Mouse (Mus musculus): ENCODE data around the gene Naxd. TPM values are rescaled to one million over a fixed set of nuclear protein-coding genes. Genes with fewer than 3 reads are reported as not detected.

The Naxd gene
- polyA plus RNA-seq, 1 experiment from 2014 or later, result 95.1 TPM

DNA sequence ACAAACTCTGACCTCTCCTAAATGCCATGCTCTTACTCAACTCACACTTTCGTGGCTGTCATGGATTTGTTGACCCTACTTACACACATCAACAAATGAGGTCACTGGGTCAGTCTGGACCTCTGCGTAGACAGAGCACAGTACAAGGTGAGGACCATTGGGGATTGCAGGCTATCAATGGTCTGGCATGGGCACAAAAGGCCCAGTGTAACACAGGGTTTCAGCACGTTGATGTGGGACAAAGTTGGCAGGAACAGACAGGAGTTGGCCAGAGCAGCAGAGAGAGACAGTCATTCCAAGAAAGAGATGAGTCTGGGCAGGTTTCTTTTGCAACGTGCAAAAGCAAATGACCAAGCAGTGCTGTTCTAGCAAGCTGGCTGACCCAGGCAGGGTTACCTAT, 33.5 kb downstream of the Naxd start:
- Histone ChIP-seq H3K4me3 (ENCODE audit: low read depth, low read length) (no peak overlapping the region), H3K27ac (replicated peaks; ENCODE audit: low read depth, low read length) (no peak overlapping the region), H3K36me3 (ENCODE audit: control insufficient read depth, insufficient read depth, low read length) (peaks cover 38% of the 10 kb centered on the region), H3K4me2 (ENCODE audit: low read depth, low read length) (no peak overlapping the region), H3K27me3 (replicated peaks; ENCODE audit: control insufficient read depth, insufficient read depth, low read length) (no peaks in the 10 kb centered on the region), H3K4me1 (ENCODE audit: control insufficient read depth, insufficient read depth, low read length) (no peaks in the 10 kb centered on the region), H3K9me3 (ENCODE audit: control insufficient read depth, low read length) (no peaks in the 10 kb centered on the region), H3K9ac (ENCODE audit: low read depth, low read length) (no peak overlapping the region)
- DNase-seq (ENCODE audit: low spot score) (no peak), ATAC-seq (ENCODE audit: low read depth) (no peak)
- 71% methylated on average over 4 of the region's 4 CpGs for WGBS

DNA sequence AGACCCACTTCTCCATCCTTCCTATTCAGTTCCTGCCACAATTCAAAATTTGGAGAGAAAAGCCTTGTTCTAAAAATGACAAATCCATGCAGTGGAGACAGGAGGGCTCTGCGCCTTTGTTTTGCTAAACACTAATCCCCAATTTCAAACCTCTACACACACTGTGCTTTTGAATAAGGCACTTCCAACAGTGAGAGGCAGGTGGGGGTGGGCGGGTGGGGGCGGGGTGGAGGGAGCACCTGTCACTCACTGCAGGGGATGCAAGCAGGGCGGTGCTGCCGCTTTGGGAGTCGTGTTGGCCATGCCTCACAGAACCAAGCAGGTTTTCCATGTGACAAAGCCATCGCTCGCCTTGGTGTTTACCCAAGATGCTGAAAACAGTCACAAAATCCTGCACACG, 37.2 kb downstream of the Naxd start:
- no peak for DNase-seq (ENCODE audit: low spot score)
- Histone ChIP-seq H3K27ac (replicated peaks; ENCODE audit: low read depth, low read length) (no peak overlapping the region), H3K9ac (ENCODE audit: low read depth, low read length) (no peak overlapping the region), H3K4me2 (ENCODE audit: low read depth, low read length) (no peak overlapping the region), H3K4me1 (ENCODE audit: control insufficient read depth, insufficient read depth, low read length) (no peaks in the 10 kb centered on the region), H3K4me3 (ENCODE audit: low read depth, low read length) (no peak overlapping the region), H3K36me3 (ENCODE audit: control insufficient read depth, insufficient read depth, low read length) (peaks cover 42% of the 10 kb centered on the region), H3K9me3 (ENCODE audit: control insufficient read depth, low read length) (no peaks in the 10 kb centered on the region), H3K27me3 (replicated peaks; ENCODE audit: control insufficient read depth, insufficient read depth, low read length) (no peaks in the 10 kb centered on the region)
- no peak for ATAC-seq (ENCODE audit: low read depth)
- 36% methylated on average over 9 of the region's 9 CpGs for WGBS

DNA sequence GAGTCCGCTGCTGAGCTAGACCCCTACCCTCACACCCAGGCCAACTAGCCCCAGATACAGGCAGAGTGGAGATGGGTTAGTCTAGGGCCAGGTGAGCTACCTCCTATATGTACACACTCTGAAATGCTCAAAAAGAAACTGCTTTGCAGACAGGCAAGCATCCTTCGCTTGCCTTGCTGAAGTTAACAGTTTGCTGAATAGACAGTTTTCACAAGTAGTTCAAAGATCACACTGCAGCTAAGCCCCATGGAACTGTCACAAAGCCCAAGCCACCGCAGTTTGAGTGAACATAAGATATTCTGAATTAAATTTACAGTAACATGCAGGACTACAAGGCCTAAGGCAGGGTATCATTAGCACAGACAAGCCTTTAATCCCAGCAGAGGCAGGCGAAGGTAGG, 41.7 kb downstream of the Naxd start:
- ATAC-seq (ENCODE audit: low read depth) (no peak), DNase-seq (ENCODE audit: low spot score) (no peak)
- Histone ChIP-seq H3K4me3 (ENCODE audit: low read depth, low read length) (no peak overlapping the region), H3K4me1 (ENCODE audit: control insufficient read depth, insufficient read depth, low read length) (no peaks in the 10 kb centered on the region), H3K27ac (replicated peaks; ENCODE audit: low read depth, low read length) (no peak overlapping the region), H3K9me3 (ENCODE audit: control insufficient read depth, low read length) (no peaks in the 10 kb centered on the region), H3K9ac (ENCODE audit: low read depth, low read length) (no peak overlapping the region), H3K36me3 (ENCODE audit: control insufficient read depth, insufficient read depth, low read length) (peaks cover 63% of the 10 kb centered on the region), H3K27me3 (replicated peaks; ENCODE audit: control insufficient read depth, insufficient read depth, low read length) (no peaks in the 10 kb centered on the region), H3K4me2 (ENCODE audit: low read depth, low read length) (no peak overlapping the region)
- WGBS, result 92% methylated on average over 4 of the region's 4 CpGs

DNA sequence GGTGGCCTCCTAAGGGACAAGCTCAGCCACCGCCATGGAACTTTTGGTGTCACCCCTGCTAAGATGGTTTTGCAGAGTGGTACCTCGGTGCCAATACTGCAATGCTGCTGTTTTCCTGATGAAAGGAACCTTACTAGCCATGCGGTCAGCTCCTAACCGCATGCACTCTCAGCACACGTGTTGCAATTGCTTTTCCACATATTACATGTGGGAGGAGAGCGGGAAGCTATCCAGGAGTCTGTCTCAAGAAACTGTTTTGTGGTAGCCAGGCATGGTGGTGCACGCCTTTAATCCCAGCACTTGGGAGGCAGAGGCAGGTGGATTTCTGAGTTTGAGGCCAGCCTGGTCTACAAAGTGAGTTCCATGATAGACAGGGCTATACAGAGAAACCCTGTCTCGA, 42.9 kb downstream of the Naxd start:
- no peak overlapping the region for H3K27ac ChIP-seq (replicated peaks; ENCODE audit: low read depth, low read length)
- H3K9ac ChIP-seq (ENCODE audit: low read depth, low read length), result no peak overlapping the region
- H3K9me3 ChIP-seq (ENCODE audit: control insufficient read depth, low read length), result no peaks in the 10 kb centered on the region
- no peaks in the 10 kb centered on the region for H3K27me3 ChIP-seq (replicated peaks; ENCODE audit: control insufficient read depth, insufficient read depth, low read length)
- ATAC-seq (ENCODE audit: low read depth) (no peak), DNase-seq (ENCODE audit: low spot score) (no peak)
- H3K4me3 ChIP-seq (ENCODE audit: low read depth, low read length), result no peak overlapping the region
- WGBS, result 91% methylated on average over 8 of the region's 8 CpGs
- no peak overlapping the region for H3K4me2 ChIP-seq (ENCODE audit: low read depth, low read length)
- H3K36me3 ChIP-seq (ENCODE audit: control insufficient read depth, insufficient read depth, low read length), result peaks cover 55% of the 10 kb centered on the region
- H3K4me1 ChIP-seq (ENCODE audit: control insufficient read depth, insufficient read depth, low read length), result no peaks in the 10 kb centered on the region

DNA sequence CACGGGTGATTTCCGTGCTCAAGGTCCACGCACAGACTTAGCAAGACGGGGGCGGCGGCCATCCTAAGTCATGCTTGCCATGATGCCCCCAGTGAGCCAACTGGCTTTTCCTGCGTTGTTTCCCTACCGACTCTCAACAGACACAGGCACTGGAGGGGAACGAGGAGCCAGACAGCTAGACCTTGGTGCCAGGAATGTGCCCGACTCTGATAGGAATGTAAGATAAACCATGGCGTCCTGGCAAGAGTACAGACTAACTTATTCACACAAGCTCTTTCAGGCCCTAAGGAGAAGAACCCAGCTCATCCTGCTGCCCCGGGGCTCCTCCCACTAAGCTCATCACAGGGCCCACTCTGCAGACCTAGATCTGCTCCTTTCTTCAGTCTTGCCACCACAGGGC, 44.7 kb downstream of the Naxd start:
- no peak for ATAC-seq (ENCODE audit: low read depth)
- 92% methylated on average over 12 of the region's 12 CpGs for WGBS
- H3K36me3 ChIP-seq (ENCODE audit: control insufficient read depth, insufficient read depth, low read length), result peaks cover 50% of the 10 kb centered on the region
- no peak for DNase-seq (ENCODE audit: low spot score)
- no peak overlapping the region for H3K27ac ChIP-seq (replicated peaks; ENCODE audit: low read depth, low read length)
- no peak overlapping the region for H3K9ac ChIP-seq (ENCODE audit: low read depth, low read length)
- no peaks in the 10 kb centered on the region for H3K4me1 ChIP-seq (ENCODE audit: control insufficient read depth, insufficient read depth, low read length)
- H3K27me3 ChIP-seq (replicated peaks; ENCODE audit: control insufficient read depth, insufficient read depth, low read length), result no peaks in the 10 kb centered on the region
- no peak overlapping the region for H3K4me2 ChIP-seq (ENCODE audit: low read depth, low read length)
- no peak overlapping the region for H3K4me3 ChIP-seq (ENCODE audit: low read depth, low read length)
- H3K9me3 ChIP-seq (ENCODE audit: control insufficient read depth, low read length), result no peaks in the 10 kb centered on the region

DNA sequence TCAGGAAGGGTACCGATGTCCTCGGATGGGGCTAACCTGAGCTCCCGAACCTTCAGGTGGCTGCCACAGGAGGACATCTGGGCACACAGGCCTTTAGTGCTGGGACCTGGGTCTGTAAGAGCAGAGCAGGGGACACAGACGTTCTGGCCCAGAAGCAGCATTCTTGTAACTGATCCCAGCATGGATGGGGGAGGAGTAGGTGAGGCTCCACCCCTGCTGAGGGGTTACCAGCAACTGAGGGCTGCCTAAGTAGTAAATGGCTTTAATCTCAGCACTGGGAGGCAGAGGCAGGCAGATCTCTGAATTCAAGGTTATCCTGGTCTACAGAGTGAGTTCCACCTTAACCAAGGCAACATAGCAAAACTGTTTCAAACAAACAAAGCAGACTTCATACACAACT, 45.6 kb downstream of the Naxd start:
- H3K4me1 ChIP-seq (ENCODE audit: control insufficient read depth, insufficient read depth, low read length), result no peaks in the 10 kb centered on the region
- ATAC-seq (ENCODE audit: low read depth), result no peak
- no peak overlapping the region for H3K27ac ChIP-seq (replicated peaks; ENCODE audit: low read depth, low read length)
- no peaks in the 10 kb centered on the region for H3K9me3 ChIP-seq (ENCODE audit: control insufficient read depth, low read length)
- WGBS, result 85% methylated on average over 4 of the region's 4 CpGs
- DNase-seq (ENCODE audit: low spot score), result no peak
- H3K9ac ChIP-seq (ENCODE audit: low read depth, low read length), result no peak overlapping the region
- H3K4me3 ChIP-seq (ENCODE audit: low read depth, low read length), result no peak overlapping the region
- H3K4me2 ChIP-seq (ENCODE audit: low read depth, low read length), result no peak overlapping the region
- H3K36me3 ChIP-seq (ENCODE audit: control insufficient read depth, insufficient read depth, low read length), result peaks cover 52% of the 10 kb centered on the region
- no peaks in the 10 kb centered on the region for H3K27me3 ChIP-seq (replicated peaks; ENCODE audit: control insufficient read depth, insufficient read depth, low read length)

DNA sequence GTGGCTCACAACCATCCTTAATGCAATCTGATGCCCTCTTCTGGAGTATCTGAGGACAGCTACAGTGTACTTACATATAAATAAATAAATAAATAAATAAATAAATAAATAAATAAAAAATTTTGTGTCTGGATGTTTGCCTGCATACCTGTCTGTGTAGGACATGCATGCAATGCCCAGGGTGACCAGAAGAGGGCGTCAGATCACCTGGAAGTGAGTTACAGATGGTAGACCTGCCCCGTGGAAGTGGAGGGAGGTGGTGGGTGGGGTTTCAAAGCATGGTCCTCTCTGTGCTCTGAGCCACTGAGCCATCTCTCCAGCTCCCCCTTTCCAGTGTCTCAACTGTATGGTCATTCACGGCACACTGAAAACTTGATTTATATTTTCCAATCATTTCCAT, 47.1 kb downstream of the Naxd start:
- H3K9ac ChIP-seq (ENCODE audit: low read depth, low read length), result no peak overlapping the region
- no peak for ATAC-seq (ENCODE audit: low read depth)
- WGBS, result 50% methylated on average over 3 of the region's 3 CpGs

DNA sequence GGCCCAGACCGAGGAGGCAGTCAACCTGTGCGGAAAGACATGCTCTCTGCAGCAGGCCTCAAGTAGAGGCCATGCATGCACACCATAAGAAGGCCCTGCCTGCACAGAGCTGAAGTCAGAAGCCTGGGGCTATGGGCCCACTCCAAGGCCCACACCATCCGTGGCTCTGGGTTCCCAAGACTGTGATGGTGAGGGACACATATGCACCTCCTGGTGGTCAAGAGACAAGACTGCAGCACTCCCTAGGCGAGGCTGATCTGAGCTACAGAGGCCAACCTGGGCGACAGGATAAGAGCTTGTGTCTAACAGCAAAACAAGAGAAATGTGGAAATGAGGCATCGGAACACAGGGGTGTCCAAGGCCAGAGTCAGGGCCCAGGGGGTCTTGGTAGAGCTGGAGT, 49.8 kb downstream of the Naxd start:
- ATAC-seq (ENCODE audit: low read depth) (no peak), DNase-seq (ENCODE audit: low spot score) (no peak)
- Histone ChIP-seq H3K4me3 (ENCODE audit: low read depth, low read length) (no peak overlapping the region), H3K9me3 (ENCODE audit: control insufficient read depth, low read length) (no peaks in the 10 kb centered on the region), H3K27me3 (replicated peaks; ENCODE audit: control insufficient read depth, insufficient read depth, low read length) (no peaks in the 10 kb centered on the region), H3K4me1 (ENCODE audit: control insufficient read depth, insufficient read depth, low read length) (peaks cover 9% of the 10 kb centered on the region), H3K36me3 (ENCODE audit: control insufficient read depth, insufficient read depth, low read length) (peaks cover 25% of the 10 kb centered on the region), H3K4me2 (ENCODE audit: low read depth, low read length) (no peak overlapping the region), H3K27ac (replicated peaks; ENCODE audit: low read depth, low read length) (no peak overlapping the region), H3K9ac (ENCODE audit: low read depth, low read length) (no peak overlapping the region)
- 66% methylated on average over 6 of the region's 6 CpGs for WGBS

More for the DNA sequence above, 47.1 kb downstream of the Naxd start:
- Histone ChIP-seq H3K4me1 (ENCODE audit: control insufficient read depth, insufficient read depth, low read length) (no peaks in the 10 kb centered on the region), H3K27me3 (replicated peaks; ENCODE audit: control insufficient read depth, insufficient read depth, low read length) (no peaks in the 10 kb centered on the region), H3K4me2 (ENCODE audit: low read depth, low read length) (no peak overlapping the region), H3K9me3 (ENCODE audit: control insufficient read depth, low read length) (no peaks in the 10 kb centered on the region), H3K27ac (replicated peaks; ENCODE audit: low read depth, low read length) (no peak overlapping the region), H3K36me3 (ENCODE audit: control insufficient read depth, insufficient read depth, low read length) (peaks cover 49% of the 10 kb centered on the region), H3K4me3 (ENCODE audit: low read depth, low read length) (no peak overlapping the region)
- no peak for DNase-seq (ENCODE audit: low spot score)

DNA sequence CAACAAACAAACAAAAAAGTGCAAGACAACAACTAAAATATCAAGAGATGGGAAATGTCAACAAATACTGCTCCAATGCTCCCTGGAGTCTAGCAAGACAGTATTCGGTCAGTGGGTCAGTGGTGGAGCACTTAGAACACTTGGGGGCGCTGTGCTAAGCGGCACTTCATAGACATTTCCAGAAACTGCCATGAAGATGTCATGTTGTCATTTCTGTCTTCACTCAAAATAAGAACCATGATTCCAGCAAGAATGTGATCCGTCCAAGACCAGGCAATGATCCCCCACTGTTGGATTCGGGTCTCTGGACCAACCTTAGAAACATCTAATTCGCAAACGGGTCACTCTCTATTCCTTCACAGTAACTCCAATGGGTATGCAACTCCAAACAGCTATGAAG, 52.4 kb downstream of the Naxd start:
- H3K4me2 ChIP-seq (ENCODE audit: low read depth, low read length), result peak overlapping the region; percentile 85
- H3K27ac ChIP-seq (replicated peaks; ENCODE audit: low read depth, low read length), result 0 out of 2 replicates have a peak overlapping the region, but pooled peaks have one; percentile 83
- H3K9me3 ChIP-seq (ENCODE audit: control insufficient read depth, low read length), result no peaks in the 10 kb centered on the region
- 22% methylated on average over 7 of the region's 7 CpGs for WGBS
- H3K27me3 ChIP-seq (replicated peaks; ENCODE audit: control insufficient read depth, insufficient read depth, low read length), result no peaks in the 10 kb centered on the region
- H3K4me1 ChIP-seq (ENCODE audit: control insufficient read depth, insufficient read depth, low read length), result peaks cover 19% of the 10 kb centered on the region
- ATAC-seq (ENCODE audit: low read depth) (no peak), DNase-seq (ENCODE audit: low spot score) (peak; percentile 39)
- H3K9ac ChIP-seq (ENCODE audit: low read depth, low read length), result peak overlapping the region; percentile 78
- H3K36me3 ChIP-seq (ENCODE audit: control insufficient read depth, insufficient read depth, low read length), result 0 out of 2 replicates have a peak, but pooled peaks cover 12% of the 10 kb centered on the region
- peak overlapping the region; percentile 70 for H3K4me3 ChIP-seq (ENCODE audit: low read depth, low read length)

Data from embryonic facial prominence, embryonic 14.5 days (tissue).